Mouse (Mus musculus): Measurements from ENCODE around the gene Ptpn13.

The Ptpn13 gene

GRCm38 (mm10) chr5:103460903-103461302 lies 35.9 kb downstream of the Ptpn13 start:
- DNase-seq: no peak

GRCm38 (mm10) chr5:103463661-103464219 lies 38.7 kb downstream of the Ptpn13 start:
- DNase-seq: no peak

- DNase-seq: no peak
Observed at GRCm38 (mm10) chr5:103464329-103464728, 39.3 kb downstream of the Ptpn13 start.

DNA sequence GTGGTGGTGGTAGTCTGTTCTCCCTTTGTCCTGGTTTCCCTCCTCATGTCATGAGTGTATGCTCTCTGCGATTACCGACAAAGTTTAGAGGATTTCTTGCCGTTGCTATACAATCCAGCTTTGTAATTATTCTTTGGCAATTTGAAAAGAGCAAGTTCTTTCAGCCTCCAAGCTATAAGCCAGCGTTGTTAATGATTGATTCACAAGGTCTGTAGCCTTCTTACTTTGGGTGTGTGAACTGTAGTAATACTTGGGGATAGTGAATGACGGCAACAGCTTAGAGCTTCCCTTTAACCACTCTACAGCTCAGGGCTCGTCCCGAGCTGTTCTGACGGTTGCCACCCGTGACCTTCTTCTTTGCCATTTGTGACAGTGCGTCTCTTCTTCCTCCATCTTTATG lies 39.8 kb downstream of the Ptpn13 start:
- no peak for DNase-seq

DNA sequence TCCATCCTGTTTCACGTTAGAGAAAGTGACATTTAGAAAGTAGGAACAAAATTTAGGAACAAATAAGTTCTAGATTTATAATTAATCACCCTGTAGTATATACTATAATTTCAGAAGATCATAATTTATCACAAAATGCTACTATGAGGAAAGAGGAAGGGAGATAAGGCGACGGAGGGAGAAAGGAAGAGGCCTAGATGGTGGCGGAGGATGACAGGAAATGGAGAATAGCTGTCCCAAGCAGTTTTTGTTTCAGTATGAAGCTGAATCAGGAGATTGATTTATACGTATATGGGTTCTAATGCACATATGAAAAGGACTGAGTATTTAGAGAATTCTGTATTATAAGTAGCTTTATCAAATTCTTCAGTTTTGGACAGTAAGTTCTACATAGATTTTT lies 47.7 kb downstream of the Ptpn13 start:
- no peak for DNase-seq

DNA sequence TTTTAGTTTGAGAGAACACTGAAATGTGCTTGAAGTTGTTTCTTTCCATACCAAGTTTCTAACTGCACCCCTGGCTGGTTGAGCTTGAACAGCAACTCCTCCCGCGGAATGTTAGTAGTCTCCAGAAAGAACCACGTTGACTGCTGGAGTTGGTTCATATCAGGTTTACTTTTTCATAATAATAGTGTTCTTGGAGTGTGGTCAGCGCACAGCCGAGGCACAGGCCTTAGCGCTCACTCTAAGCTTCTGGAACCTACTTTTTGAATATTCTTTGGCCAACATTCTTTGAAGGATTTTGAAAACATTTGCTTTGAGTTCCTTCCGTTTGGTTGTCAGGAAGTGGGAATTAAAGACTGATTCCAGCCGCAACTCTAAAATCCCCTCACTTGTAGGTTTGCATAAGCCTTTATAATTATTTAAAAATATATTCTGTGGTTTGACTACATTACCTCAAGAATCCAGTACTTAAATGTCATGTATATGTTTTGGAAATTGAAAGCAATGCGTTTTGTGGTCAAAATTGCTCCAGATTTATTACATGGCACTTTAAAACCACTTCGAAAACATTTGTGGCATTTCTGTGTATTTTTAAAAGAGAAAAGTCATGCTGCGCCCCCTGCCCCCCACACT lies 48.6 kb downstream of the Ptpn13 start:
- DNase-seq: no peak

DNA sequence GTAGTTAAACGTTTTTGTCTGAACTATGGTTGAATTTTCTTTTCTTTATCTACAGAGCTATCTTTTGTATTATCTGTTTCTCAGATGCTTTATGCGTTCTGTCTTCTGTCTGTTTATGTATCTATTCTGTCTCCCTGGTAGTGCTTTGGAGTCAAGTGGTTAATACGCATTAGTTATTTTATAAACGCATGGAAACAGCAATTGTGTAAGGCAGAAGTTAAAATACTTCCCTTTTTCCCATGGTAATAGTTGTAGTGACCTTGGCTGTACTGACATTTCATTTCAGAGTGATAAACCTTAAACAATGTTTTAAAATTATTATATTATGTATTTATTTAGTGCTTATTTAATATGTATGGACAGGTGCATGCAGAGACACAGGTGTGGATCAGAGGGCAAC lies 49.3 kb downstream of the Ptpn13 start:
- DNase-seq: no peak

DNA sequence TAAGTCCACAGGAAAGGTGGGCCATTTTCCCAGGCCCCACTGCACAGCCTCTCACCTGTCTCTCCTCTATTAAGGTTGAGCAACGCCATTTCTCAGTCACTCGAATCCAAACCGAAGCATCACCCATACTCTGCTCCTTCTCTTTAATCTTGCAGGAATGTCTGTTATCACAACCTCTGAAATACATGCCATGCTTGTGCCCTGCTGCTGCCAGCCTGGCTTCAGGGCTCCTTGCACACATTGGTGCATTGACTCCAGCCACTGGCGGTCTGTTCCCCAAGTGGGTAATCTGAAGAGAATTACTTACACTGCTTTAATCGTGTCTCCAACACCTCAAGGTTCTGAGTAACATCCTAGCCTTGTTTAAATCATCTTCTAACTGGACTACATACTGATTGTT lies 50.5 kb downstream of the Ptpn13 start:
- DNase-seq: no peak

DNA sequence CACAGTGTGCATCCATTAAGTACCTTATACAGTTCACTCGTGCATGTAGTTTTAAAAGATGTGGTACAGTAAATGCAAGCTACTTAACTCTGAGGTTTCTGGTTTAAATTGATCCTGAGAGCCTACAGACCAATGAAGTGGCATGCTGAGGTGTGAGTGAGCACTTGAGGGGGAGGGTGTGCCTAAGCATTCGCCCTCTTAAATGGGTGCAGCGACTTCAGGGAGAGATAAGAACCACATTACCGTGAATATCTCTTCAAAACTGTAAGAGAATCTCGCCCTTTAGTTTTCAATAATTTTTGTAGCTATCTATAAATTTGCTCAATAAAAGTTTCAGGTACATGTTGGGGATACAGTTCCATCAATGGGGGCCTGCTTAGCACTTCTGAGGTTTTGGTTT lies 54.5 kb downstream of the Ptpn13 start:
- DNase-seq: no peak

DNA sequence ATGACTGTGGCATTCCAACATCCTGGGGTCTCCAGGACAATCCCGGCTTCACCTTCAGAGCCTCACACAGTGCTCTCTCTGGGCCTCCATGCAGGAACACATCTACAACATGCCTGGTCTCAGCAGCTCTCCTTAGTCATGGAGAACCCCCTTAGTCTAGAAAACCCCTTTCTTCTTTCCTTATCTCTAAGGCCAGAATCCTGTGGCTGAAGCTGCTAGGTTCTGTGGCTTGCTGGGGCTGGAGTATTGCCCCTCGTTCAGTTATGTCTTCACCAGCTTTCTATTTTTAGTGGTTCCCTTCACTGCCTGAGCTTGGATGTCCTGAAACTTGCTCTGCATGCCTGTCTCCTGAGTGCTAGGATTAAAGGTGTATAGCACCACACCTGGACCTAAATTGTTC lies 56.2 kb downstream of the Ptpn13 start:
- DNase-seq: no peak

- DNase-seq: no peak
Observed at GRCm38 (mm10) chr5:103487001-103487400, 62.0 kb downstream of the Ptpn13 start.

- no peak for DNase-seq
Observed at GRCm38 (mm10) chr5:103490964-103491363, 66.0 kb downstream of the Ptpn13 start.

GRCm38 (mm10) chr5:103491788-103492187 lies 66.8 kb downstream of the Ptpn13 start:
- DNase-seq: no peak

GRCm38 (mm10) chr5:103497061-103497460 lies 72.1 kb downstream of the Ptpn13 start:
- DNase-seq: no peak

DNA sequence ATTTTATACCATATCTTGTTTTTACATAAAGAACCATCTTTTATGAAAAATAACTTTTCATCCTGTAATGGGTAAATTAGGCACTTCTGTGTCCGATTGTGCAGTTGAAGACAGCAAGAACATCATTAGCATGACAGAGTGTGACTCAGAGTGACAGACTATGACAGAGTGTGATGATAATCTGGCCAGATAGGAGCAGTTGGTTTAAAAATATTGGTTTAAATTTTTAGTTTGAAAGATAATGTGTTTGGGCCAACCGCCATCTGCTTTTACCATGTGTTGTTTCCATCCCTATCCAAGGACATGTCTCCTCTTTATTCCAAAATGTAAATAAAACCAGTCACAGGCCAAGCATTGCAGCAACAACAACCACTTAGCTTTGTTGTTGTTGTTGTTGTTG lies 72.5 kb downstream of the Ptpn13 start:
- no peak for DNase-seq

DNA sequence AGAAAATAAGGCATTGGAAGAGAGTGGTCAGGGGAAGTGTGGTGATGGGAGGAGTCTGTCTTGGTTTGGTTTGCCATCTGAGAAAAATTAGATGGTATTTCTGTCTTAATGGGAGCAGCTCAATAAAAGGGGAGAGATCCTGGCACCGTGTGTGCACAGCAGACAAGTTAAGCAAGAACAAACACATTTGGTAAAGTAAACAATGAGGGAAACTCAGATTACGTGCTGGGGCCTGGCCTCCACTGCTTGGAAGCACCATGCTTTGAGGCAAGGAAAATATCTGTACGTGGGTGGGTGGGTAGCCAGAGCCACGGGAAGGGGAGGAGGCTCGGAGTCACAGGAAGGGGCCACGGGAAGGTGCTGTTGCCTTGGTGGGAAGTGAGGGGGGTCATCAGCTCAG lies 74.3 kb downstream of the Ptpn13 start:
- peak; percentile 8 for DNase-seq

DNA sequence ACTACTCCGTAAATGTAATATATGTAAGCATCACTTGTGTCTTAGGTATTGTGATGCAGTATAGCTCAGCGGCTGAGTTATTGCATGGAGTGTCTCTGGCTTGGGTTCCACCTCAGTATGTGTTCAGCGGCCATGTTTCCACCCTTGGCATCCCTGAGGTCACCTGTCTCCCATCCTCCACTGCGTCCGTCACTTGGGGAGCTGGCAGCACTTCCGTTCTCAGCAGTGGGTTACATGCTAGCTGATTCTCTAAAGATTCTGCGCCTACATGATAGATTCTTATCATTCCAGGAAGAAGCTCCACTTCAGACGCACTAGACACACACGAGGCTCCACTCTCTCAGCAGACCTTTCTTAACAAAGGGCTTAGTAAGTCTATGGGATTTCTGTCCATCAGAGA lies 76.1 kb downstream of the Ptpn13 start:
- DNase-seq: no peak

- no peak for DNase-seq
Observed at GRCm38 (mm10) chr5:103501839-103502238, 76.8 kb downstream of the Ptpn13 start.

GRCm38 (mm10) chr5:103513162-103513561 lies 88.2 kb downstream of the Ptpn13 start:
- no peak for DNase-seq

DNA sequence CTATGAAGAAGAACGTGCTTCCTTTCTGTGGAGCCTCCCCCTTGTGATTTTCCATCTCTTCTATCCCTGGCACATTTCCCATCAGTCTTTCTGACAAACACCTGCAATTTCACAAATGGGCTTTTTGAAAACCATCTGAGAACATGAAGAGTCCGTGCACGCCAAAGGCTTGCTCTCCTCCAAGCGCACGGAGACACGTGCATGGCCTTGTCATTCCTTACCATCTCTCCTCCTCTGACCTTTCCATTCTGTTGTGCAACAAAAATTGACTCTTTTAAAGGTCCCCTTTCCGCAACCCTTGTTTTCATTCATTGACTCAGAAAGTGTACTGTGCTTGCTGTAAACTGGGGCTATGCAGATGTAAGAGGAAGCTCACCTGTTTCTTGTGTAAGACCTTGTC lies 89.4 kb downstream of the Ptpn13 start:
- DNase-seq: no peak

- no peak for DNase-seq
Observed at GRCm38 (mm10) chr5:103515876-103516275, 90.9 kb downstream of the Ptpn13 start.

- no peak for DNase-seq
Observed at GRCm38 (mm10) chr5:103516555-103516954, 91.6 kb downstream of the Ptpn13 start.

DNA sequence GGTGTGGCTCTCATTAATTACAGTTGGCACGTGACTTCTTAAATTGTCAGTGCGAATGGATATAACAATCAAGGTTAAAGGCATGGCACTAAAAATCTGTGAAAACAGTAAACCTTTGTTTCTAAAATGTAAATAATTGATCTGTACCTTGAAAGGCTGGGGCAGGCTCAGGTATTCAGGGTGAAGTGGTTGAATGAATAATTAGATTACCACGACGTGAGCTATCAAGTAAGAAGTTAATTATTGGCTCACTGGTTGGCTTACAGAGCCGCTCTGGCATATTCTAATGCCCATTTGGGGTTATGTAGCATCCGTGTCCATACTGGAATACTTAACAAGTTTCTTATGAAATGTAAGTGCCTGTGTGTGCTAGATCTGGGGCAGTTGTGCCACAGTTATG lies 92.6 kb downstream of the Ptpn13 start:
- DNase-seq: no peak

- DNase-seq: peak; percentile 71
Observed at GRCm38 (mm10) chr5:103518797-103519468, 93.9 kb downstream of the Ptpn13 start.

DNA sequence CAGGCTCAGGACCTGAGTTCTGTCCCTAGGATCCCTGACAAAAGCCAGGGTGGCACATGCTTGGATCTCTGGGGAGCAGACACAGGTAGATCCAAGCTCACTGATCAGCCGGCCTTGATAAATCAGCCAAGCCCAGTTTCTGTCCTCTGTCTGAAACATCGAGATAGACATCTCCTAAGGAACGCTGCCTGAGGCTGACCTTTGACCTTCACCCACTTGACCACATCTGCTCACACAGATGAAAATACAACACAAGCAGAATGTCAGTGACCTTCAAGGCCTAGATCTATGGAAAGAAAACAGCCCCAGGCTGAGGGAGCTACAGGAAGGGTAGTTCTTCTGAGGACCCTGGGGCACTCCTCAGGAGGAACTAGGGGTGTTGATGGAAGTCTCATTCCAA lies 97.4 kb downstream of the Ptpn13 start:
- DNase-seq: no peak

Data from lung, postnatal 10 days (tissue).